Mouse (Mus musculus): ENCODE measurements around the gene Syngr3. TPM values are rescaled to one million over a fixed set of nuclear protein-coding genes. Genes with fewer than 3 reads are reported as not detected.
A peak's percentile ranks its signal among the peaks of the same experiment; 100 is the strongest.

Syngr3 gene
- polyA plus RNA-seq, 1 experiment: 183 TPM

DNA sequence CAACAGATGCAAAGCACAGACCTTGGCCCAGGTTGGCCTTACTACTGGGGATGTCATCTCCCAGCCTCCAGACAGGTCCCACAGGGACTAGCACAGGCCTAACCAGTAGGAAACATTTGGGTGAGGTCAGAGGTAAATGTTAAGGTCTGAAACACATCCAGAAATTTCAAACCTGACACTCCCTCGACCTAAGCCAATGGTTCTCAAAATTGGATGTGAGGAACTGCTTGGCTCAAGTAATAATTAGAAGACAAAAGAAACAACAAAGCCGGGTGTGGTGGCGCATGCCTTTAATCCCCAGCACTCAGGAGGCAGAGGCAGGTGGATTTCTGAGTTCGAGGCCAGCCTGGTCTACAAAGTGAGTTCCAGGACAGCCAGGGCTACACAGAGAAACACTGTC lies 43.4 kb downstream of the Syngr3 start:
- DNase-seq (ENCODE audit: extremely low spot score in 1 of 2, low spot score in 1 of 2): no peak

DNA sequence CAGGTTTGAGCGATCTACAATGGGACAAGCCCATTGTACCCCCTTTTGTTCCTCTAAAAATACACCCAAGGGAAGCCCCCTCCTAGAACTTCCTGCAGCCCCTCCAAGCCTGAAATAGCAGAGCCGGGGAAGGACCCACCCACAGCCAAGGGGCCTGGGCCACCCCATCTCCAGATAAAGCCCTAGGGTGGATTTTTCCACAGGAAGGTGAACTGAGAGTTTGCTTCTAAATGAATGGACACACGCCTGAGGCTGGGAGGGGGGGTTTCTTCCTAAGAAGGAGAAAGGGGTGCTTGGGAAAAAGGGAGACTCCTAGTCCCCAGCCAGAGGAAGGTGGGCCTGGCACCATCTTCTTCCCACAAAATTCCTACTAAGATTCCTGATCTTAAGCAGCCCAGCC lies 43.8 kb downstream of the Syngr3 start:
- no peak for DNase-seq (ENCODE audit: extremely low spot score in 1 of 2, low spot score in 1 of 2)

DNA sequence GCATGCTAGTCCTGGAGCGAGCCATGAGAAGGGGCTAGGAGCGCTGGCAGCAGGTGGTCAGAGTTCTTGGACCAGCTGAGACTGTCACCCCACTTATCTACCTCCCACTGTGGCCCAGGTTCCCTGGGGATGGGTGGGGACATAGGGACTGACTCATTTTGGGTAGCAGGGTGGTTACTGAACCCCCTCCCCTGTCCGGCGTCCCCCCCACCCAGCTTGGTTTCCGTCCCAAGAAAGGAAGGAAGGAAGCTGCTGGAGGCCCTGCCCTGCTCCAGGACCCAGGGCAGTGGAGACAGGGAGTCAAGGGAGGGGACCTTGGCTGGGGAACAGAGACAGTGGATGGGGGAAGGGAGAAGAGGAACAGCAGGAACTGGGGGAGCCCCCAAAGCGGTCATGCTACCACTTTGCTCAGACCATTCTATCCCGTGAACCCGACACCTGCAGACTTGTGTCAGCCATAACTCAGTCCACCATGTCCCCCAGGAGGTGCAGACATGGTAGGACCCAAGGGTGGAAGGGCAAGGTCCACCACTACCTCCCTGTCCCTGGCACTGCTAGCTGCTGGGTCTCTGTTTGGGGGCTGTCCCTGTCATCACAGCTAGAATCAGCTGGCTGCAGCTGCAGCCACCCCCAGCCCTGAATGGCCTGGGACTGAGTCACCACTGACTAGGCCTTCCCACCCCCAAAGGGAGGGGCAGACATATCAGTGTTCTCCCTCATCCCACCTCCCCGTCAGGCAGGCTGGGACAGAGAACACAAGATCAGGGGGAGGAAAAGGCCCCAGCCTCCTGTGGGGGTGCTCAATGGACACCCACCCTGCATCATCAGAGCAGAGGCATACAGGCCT lies 44.7 kb downstream of the Syngr3 start:
- DNase-seq (ENCODE audit: extremely low spot score in 1 of 2, low spot score in 1 of 2): peak in 1 of 2 experiments; percentile 30

DNA sequence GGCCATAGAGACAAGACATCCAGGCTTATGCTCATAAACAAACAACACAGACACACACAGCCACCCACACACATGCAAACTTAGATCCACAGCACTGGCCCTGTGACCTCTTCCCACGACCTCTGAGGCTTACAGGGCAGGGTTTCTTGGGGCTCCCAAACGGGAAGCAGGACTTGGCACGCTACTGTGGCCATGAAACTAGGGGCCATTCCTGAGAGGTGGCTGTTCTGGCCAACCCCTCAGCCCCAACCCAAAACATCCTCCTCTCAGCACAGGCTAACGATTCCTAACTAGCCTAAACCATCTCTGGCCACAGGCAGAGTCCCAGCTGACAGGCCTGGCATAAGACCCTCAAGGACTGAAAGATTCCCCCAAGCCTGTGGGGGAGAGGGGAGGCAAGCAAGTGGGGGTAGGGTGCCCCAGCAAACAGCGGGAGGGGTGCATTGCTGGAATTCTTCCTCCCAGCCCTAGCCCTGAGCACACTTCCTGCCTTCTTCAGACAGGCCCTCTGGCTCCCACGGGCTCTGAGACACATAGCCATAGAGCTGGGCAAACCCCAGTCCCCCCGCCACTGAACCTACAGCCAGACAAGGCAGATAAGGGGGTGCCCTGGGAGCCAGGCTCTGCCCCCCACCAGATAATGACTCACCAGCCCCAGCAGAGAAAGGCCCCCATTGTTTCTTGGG lies 45.6 kb downstream of the Syngr3 start:
- no peak for DNase-seq (ENCODE audit: extremely low spot score in 1 of 2, low spot score in 1 of 2)

DNA sequence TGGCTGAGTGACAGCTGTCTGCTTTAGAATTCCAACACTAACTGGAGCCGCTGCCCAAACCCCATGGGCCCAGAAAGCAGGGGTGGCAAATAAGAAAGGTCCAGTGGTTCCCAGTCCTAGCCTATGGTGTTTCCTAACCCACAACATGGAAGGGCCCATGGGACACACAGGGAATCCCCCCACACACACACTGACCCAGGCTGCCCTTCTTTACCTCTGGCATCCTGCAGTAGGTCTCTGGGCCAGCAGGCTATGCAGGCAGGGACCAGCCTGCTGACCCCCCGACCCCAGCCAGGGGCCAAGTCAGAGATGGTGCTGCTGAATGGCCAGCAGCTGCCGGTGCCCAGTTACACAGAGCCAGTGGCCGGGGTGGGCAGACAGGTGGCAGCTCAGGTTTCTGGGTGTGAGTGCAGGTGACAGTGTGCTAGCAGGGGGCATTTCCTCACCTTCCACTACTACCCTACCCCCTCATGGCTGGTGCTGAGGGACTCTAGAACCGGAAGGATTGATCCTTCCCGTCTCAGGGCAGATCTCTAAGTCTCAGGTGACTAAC lies 46.9 kb downstream of the Syngr3 start:
- no peak for DNase-seq (ENCODE audit: extremely low spot score in 1 of 2, low spot score in 1 of 2)

DNA sequence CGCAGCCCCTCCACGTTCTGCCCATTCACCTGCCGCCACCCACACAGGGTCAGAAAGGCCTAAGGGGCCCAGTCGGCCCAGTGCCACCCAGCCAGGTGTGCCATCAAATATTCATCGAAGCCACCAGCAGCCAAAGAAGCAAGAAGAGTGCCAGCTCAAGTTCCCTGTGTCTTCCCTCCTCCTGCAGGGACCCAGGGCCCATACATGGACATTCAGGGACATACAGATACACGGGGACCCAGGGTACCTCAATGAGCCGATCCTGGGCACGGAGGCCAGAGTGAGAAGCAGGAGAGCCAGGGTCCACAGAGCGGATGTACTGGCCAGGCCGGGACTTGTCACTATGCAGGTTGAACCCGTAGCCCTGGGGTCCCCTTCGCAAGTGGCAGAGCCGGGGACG lies 47.8 kb downstream of the Syngr3 start:
- no peak for DNase-seq (ENCODE audit: extremely low spot score in 1 of 2, low spot score in 1 of 2)

DNA sequence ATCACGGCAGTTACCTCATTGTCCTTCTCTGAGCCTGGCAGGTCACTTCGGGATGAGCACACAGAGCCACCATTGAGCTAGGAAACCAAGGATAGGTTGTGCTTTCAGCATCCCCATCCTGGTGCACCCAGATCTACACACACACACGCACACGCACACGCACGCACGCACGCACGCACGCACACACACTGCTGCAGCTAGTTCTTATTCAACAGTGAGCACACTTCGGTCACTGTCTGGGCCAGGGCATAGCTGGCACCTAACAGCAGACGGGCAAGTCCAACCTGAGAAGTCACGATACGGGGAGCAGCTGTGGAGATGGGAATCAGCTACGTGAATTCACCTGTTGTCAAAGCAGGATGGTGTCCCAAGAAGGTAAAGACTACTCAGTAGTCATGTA lies 49.2 kb downstream of the Syngr3 start:
- no peak for DNase-seq (ENCODE audit: extremely low spot score in 1 of 2, low spot score in 1 of 2)

DNA sequence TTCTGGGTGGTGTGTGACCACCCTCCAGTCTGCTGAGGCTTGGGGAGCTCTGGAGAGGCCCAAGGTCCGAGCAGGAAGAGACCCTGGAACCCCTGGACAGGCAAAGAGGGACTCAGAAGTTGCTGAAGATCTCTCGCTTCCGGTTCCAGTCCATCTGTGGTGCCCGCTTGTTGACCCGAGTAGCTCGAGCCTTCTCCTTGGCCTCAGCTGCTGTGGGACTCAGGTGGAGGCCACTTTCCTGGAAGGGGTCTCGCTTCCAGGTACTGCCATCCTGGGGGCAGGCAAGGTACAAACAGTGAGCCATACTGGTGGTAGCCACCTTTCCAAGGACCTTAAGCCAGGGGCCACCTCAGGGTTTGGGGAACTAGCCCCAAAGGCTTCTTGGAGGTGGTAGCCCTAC lies 49.6 kb downstream of the Syngr3 start:
- no peak for DNase-seq (ENCODE audit: extremely low spot score in 1 of 2, low spot score in 1 of 2)

DNA sequence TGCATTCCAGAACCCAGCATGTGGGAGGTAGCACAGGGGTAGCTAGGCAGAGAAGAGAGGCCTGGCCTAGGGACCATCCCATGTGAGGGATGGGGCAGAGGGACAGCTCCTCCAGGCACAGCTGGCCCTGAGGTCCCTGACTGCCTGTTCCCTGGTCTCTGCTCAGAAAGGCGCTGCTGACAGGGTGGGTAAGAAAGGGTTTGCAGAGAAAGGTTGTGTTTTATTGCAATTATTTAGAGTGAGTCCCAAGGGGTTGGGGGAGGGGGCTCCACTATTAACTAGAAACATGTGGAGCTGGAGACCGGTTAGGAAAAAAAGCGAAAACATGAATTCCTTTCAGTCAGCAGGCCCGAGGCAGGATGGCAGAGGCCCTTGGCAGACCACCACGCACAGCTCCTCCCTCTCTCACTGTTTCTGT lies 50.2 kb downstream of the Syngr3 start:
- no peak for DNase-seq (ENCODE audit: extremely low spot score in 1 of 2, low spot score in 1 of 2)

DNA sequence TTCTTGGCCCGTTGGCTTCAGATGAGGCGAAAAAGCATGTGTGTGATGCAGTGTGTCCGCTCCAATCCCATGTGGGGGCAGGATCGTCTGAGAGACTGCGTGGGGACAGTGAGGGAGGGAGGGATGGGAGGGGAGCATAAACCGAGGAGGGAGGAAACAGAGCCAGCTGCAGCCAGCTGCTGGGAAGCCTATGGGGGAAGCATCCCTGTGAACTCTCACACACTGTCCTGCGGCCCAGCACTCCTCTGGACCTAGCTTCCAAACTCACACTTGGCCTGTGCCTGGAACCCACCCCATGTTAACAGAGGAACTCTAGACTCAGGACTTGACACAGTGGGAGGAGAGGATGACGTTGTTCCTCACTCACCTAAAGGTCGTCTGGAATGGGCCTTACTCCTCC lies 50.9 kb downstream of the Syngr3 start:
- no peak for DNase-seq (ENCODE audit: extremely low spot score in 1 of 2, low spot score in 1 of 2)

DNA sequence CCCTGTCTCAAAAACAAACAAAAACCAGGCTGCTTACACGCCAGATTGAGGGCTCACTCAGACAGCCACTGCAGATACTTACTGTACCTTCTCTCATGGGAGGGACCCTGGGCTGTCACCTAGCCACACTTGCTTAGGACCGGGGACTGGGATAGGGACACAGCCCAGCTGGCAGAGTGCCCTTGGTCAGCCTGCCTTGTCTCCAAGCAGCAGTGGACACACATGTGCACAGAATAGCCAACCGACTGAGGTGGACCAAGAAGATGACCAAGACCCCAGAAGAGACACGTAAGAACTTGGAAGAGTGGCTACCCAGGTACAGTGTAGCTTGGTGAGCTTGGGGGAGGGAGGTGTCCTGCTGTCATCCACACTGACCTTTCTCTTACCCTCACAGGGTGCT lies 51.5 kb downstream of the Syngr3 start:
- DNase-seq (ENCODE audit: extremely low spot score in 1 of 2, low spot score in 1 of 2): no peak

DNA sequence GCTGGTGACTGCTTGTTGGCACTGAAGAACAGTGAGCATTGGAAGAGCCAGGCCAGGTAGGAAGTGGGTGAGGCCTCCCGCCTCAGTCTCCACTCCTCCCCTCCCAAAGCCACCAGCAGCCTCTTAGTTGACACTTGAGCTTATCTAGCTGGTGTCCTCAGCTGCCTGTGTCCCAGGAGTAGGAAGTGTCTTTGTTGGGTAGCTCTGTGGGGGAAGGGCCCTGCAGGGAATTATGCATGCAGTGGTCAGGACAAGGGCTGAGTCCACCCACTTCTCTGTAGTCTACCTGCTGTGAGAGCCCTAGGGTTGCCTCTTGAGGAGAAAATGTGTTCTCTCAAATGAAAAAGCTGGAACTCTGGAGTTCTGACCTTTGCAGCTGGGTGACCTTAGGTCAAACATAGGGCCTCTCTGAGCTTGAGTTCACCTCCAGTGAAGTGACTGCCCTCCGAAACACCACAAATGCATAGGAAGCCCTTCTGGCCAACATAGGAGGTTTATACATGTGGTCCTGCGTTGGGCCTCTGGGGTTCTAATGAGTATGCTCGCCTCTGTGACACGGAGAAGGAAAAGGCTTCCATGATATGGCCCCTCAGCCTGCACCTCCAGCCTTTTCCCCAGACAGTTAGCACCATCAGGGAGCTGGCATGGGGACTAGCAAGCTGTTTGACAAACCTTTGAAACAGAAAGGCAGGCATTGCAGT lies 52.8 kb downstream of the Syngr3 start:
- no peak for DNase-seq (ENCODE audit: extremely low spot score in 1 of 2, low spot score in 1 of 2)

DNA sequence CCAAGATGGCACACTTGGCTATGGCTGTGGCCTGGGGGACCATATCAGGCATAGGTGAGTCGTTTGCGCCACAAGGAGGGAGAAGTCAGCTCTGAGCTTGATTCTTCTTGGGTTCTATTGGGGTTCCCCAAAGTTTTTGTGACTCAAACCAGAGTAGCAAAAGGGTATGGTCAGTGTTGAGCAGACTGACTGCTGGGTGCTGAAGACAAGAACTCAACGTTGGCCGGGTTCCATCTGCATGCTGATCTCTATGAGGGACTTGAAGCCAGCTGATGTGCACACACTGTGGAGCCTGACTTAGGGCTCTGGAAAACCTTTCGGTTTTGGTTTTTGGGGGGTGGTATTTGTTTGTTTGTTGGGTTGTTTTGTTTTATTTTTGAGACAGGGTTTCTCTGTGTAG lies 54.1 kb downstream of the Syngr3 start:
- no peak for DNase-seq (ENCODE audit: extremely low spot score in 1 of 2, low spot score in 1 of 2)

Other genes starting within 250 kb of the Syngr3 start
- 18.3 and 22.9 TPM in 2 replicates for gene Dnase1l2, start 246.8 kb downstream of the Syngr3 start, polyA plus RNA-seq (2012; rRNA removed)
- gene E4f1, start 219.6 kb downstream of the Syngr3 start, polyA plus RNA-seq (2012; rRNA removed): 86.1 and 86.4 TPM in 2 replicates
- 85.4 and 95.8 TPM in 2 replicates for gene Pgp, start 219.6 kb downstream of the Syngr3 start, polyA plus RNA-seq (2012; rRNA removed)
- 2.1 and 2.6 TPM in 2 replicates for gene Bricd5, start 216.1 kb downstream of the Syngr3 start, polyA plus RNA-seq (2012; rRNA removed)
- gene Mlst8, start 210.9 kb downstream of the Syngr3 start, polyA plus RNA-seq (2012; rRNA removed): 37.9 and 45.7 TPM in 2 replicates
- gene Caskin1, start 201.4 kb downstream of the Syngr3 start, polyA plus RNA-seq (2012; rRNA removed): 116 and 124 TPM in 2 replicates
- gene Traf7, start 162.0 kb downstream of the Syngr3 start, polyA plus RNA-seq (2012; rRNA removed): 194 and 212 TPM in 2 replicates
- gene Rab26, start 155.7 kb downstream of the Syngr3 start, polyA plus RNA-seq (2012; rRNA removed): 97.2 and 118 TPM in 2 replicates
- gene Pkd1, start 140.1 kb downstream of the Syngr3 start, polyA plus RNA-seq (2012; rRNA removed): 85.1 and 85.3 TPM in 2 replicates
- gene Tsc2, start 57.3 kb downstream of the Syngr3 start, polyA plus RNA-seq (2012; rRNA removed): 175 and 194 TPM in 2 replicates
- gene Nthl1, start 57.3 kb downstream of the Syngr3 start, polyA plus RNA-seq (2012; rRNA removed): 8.8 and 10.7 TPM in 2 replicates
- 80.5 and 83.9 TPM in 2 replicates for gene Slc9a3r2, start 39.6 kb downstream of the Syngr3 start, polyA plus RNA-seq (2012; rRNA removed)
- 0.65 TPM in 1 of 2 replicates, not detected in the other for gene Npw, start 31.5 kb downstream of the Syngr3 start, polyA plus RNA-seq (2012; rRNA removed)
- gene Zfp598, start 20.3 kb downstream of the Syngr3 start, polyA plus RNA-seq (2012; rRNA removed): 53.8 and 59.4 TPM in 2 replicates
- gene Gfer, start 6.2 kb upstream of the Syngr3 start, polyA plus RNA-seq (2012; rRNA removed): 22.6 and 24.1 TPM in 2 replicates
- gene Noxo1, start 6.3 kb upstream of the Syngr3 start, polyA plus RNA-seq (2012; rRNA removed): 5.9 and 6.7 TPM in 2 replicates
- 56.1 and 56.2 TPM in 2 replicates for gene Tbl3, start 17.7 kb upstream of the Syngr3 start, polyA plus RNA-seq (2012; rRNA removed)
- gene Rnf151, start 28.1 kb upstream of the Syngr3 start, polyA plus RNA-seq (2012; rRNA removed): 0.11 and 0.38 TPM in 2 replicates
- 967 and 1,066 TPM in 2 replicates for gene Rps2, start 28.2 kb upstream of the Syngr3 start, polyA plus RNA-seq (2012; rRNA removed)
- gene Ndufb10, start 34.5 kb upstream of the Syngr3 start, polyA plus RNA-seq (2012; rRNA removed): 445 and 493 TPM in 2 replicates
- 0.56 and 0.65 TPM in 2 replicates for gene Rpl3l, start 37.9 kb upstream of the Syngr3 start, polyA plus RNA-seq (2012; rRNA removed)
- gene Msrb1, start 46.7 kb upstream of the Syngr3 start, polyA plus RNA-seq (2012; rRNA removed): 32.7 and 37.7 TPM in 2 replicates
- 0.66 and 0.78 TPM in 2 replicates for gene Hs3st6, start 63.0 kb upstream of the Syngr3 start, polyA plus RNA-seq (2012; rRNA removed)
- not detected in 2 replicates for gene Meiob, start 114.3 kb upstream of the Syngr3 start, polyA plus RNA-seq (2012; rRNA removed)
- gene Hagh, start 150.2 kb upstream of the Syngr3 start, polyA plus RNA-seq (2012; rRNA removed): 125 and 142 TPM in 2 replicates
- gene Fahd1, start 160.4 kb upstream of the Syngr3 start, polyA plus RNA-seq (2012; rRNA removed): 23.5 and 26.0 TPM in 2 replicates
- 0.06 and 0.16 TPM in 2 replicates for gene Igfals, start 176.0 kb upstream of the Syngr3 start, polyA plus RNA-seq (2012; rRNA removed)
- 29.0 and 31.4 TPM in 2 replicates for gene Nubp2, start 196.4 kb upstream of the Syngr3 start, polyA plus RNA-seq (2012; rRNA removed)
- 69.1 and 78.1 TPM in 2 replicates for gene Spsb3, start 196.7 kb upstream of the Syngr3 start, polyA plus RNA-seq (2012; rRNA removed)
- gene Eme2, start 205.1 kb upstream of the Syngr3 start, polyA plus RNA-seq (2012; rRNA removed): 63.7 and 67.9 TPM in 2 replicates
- 111 and 127 TPM in 2 replicates for gene Mrps34, start 205.2 kb upstream of the Syngr3 start, polyA plus RNA-seq (2012; rRNA removed)
- gene Nme3, start 206.5 kb upstream of the Syngr3 start, polyA plus RNA-seq (2012; rRNA removed): 76.8 and 81.6 TPM in 2 replicates
- 325 and 357 TPM in 2 replicates for gene Mapk8ip3, start 247.0 kb upstream of the Syngr3 start, polyA plus RNA-seq (2012; rRNA removed)

Data from frontal cortex, adult 2 months (tissue).